Mouse (Mus musculus) embryonic facial prominence, embryonic 13.5 days (tissue): Measurements from ENCODE around the gene Rab29. TPM values are rescaled to one million over a fixed set of nuclear protein-coding genes. Genes with fewer than 3 reads are reported as not detected.

Experiments used
- ATAC-seq: fragments of 200-750 bp; cut with Nextera tagmentation; 2 replicates; pipeline ENCODE4 v1.8.0; 2017; ENCODE audit warnings: low read depth; ENCODE audit not compliant: insufficient number of reproducible peaks, insufficient read depth, low FRiP score, low TSS enrichment
- H3K27ac ChIP-seq: fragments of 300-500 bp; sonication (generic); 2 replicates; pipeline ENCODE4 v1.5.1; 2015; ENCODE audit warnings: moderate library complexity, mild to moderate bottlenecking, inconsistent platforms
- H3K27me3 ChIP-seq: fragments of 300-500 bp; sonication (generic); 2 replicates; pipeline ENCODE4 v1.6.1; 2015; ENCODE audit warnings: mild to moderate bottlenecking, inconsistent platforms
- H3K36me3 ChIP-seq: fragments of 300-500 bp; sonication (generic); 2 replicates; pipeline ENCODE4 v1.6.1; 2015; ENCODE audit warnings: mild to moderate bottlenecking, inconsistent platforms
- H3K4me1 ChIP-seq: fragments of 300-500 bp; sonication (generic); 2 replicates; pipeline ENCODE4 v1.6.1; 2015; ENCODE audit warnings: inconsistent platforms
- H3K4me2 ChIP-seq: fragments of 300-500 bp; sonication (generic); 2 replicates; pipeline ENCODE4 v1.6.1; 2015; ENCODE audit warnings: moderate library complexity, mild to moderate bottlenecking, inconsistent platforms
- H3K4me3 ChIP-seq: fragments of 300-500 bp; sonication (generic); 2 replicates; pipeline ENCODE4 v1.5.1; 2015; ENCODE audit warnings: mild to moderate bottlenecking, inconsistent platforms
- H3K9ac ChIP-seq: fragments of 300-500 bp; sonication (generic); 2 replicates; pipeline ENCODE4 v1.6.1; 2015; ENCODE audit warnings: mild to moderate bottlenecking, inconsistent platforms
- H3K9me3 ChIP-seq: fragments of 300-500 bp; sonication (generic); 2 replicates; pipeline ENCODE4 v1.6.1; 2016; ENCODE audit warnings: inconsistent platforms
- WGBS: fragments of 180-500 bp; shearing (Covaris S2); methylation state at CpG from one replicate; pipeline ENCODE4 v1.1.7; 2015; ENCODE audit warnings: mixed read lengths; 5-methylcytosine and 5-hydroxymethylcytosine counted together
- polyA plus RNA-seq: library from polyadenylated mRNA; unstranded; fragments of >200 nt; fragmentation: Nextera tagmentation; extraction: Ambion mirVana; gene quantifications from 2 replicates; pipeline ENCODE4 v1.2.1, GENCODE M21; 2015

Gene Rab29
- polyA plus RNA-seq, 1 experiment from 2014 or later = 28.6 TPM

GRCm38 (mm10) chr1:131866304-131866999 is 572 bp upstream of the Rab29 start:
- H3K9ac ChIP-seq = no peak overlapping the region
- H3K36me3 ChIP-seq = no peaks in the 10 kb centered on the region
- H3K4me2 ChIP-seq = 0 out of 2 replicates have a peak overlapping the region, but pooled peaks have one; percentile 5
- peak overlapping the region; percentile 65; the same call in 1 of the 2 replicates for H3K4me3 ChIP-seq
- no peak overlapping the region for H3K27ac ChIP-seq
- WGBS = 73% methylated on average over 6 of the region's 6 CpGs
- ATAC-seq = no peak
- no peaks in the 10 kb centered on the region for H3K9me3 ChIP-seq
- H3K4me1 ChIP-seq = peaks cover 6% of the 10 kb centered on the region; the same call in 1 of the 2 replicates
- no peaks in the 10 kb centered on the region for H3K27me3 ChIP-seq

GRCm38 (mm10) chr1:131867946-131868290 is 894 bp downstream of the Rab29 start:
- no peaks in the 10 kb centered on the region for H3K27me3 ChIP-seq
- peak overlapping the region; percentile 76 for H3K9ac ChIP-seq
- 0 out of 2 replicates have a peak, but pooled peaks cover 6% of the 10 kb centered on the region for H3K36me3 ChIP-seq
- H3K4me1 ChIP-seq = peaks cover 6% of the 10 kb centered on the region; the same call in 1 of the 2 replicates
- peak overlapping the region; percentile 65 for H3K4me3 ChIP-seq
- ATAC-seq = peak; percentile 2; the same call in 1 of the 2 replicates
- no peaks in the 10 kb centered on the region for H3K9me3 ChIP-seq
- H3K4me2 ChIP-seq = peak overlapping the region; percentile 88
- 20% methylated on average over 10 of the region's 10 CpGs for WGBS
- no peak overlapping the region for H3K27ac ChIP-seq

- no peak overlapping the region for H3K9ac ChIP-seq
- peaks cover 6% of the 10 kb centered on the region; the same call in 1 of the 2 replicates for H3K4me1 ChIP-seq
- no peak for ATAC-seq
- no peak overlapping the region for H3K4me2 ChIP-seq
- H3K36me3 ChIP-seq = 0 out of 2 replicates have a peak, but pooled peaks cover 8% of the 10 kb centered on the region
- no peak overlapping the region for H3K4me3 ChIP-seq
- H3K9me3 ChIP-seq = no peaks in the 10 kb centered on the region
- H3K27ac ChIP-seq = no peak overlapping the region
- WGBS = 76% methylated on average over 2 of the region's 2 CpGs
- H3K27me3 ChIP-seq = no peaks in the 10 kb centered on the region
Measured at GRCm38 (mm10) chr1:131869561-131869960, 2.5 kb downstream of the Rab29 start.

GRCm38 (mm10) chr1:131872856-131873255 is 5.8 kb downstream of the Rab29 start:
- 63% methylated on average over 1 of the region's 1 CpGs for WGBS
- Histone ChIP-seq H3K27ac (no peak overlapping the region), H3K27me3 (no peaks in the 10 kb centered on the region), H3K36me3 (0 out of 2 replicates have a peak, but pooled peaks cover 8% of the 10 kb centered on the region), H3K4me3 (no peak overlapping the region), H3K4me1 (peaks cover 3% of the 10 kb centered on the region; the same call in 1 of the 2 replicates), H3K4me2 (no peak overlapping the region), H3K9ac (no peak overlapping the region), H3K9me3 (no peaks in the 10 kb centered on the region)
- ATAC-seq = no peak

- Histone ChIP-seq H3K9ac (no peak overlapping the region), H3K9me3 (no peaks in the 10 kb centered on the region), H3K27ac (no peak overlapping the region), H3K27me3 (no peaks in the 10 kb centered on the region), H3K36me3 (no peaks in the 10 kb centered on the region), H3K4me1 (no peaks in the 10 kb centered on the region), H3K4me2 (no peak overlapping the region), H3K4me3 (no peak overlapping the region)
- WGBS = 64% methylated on average over 2 of the region's 2 CpGs
- no peak for ATAC-seq
Measured at GRCm38 (mm10) chr1:131879816-131880215, 12.8 kb downstream of the Rab29 start.

GRCm38 (mm10) chr1:131882787-131883186 is 15.8 kb downstream of the Rab29 start:
- H3K4me2 ChIP-seq = no peak overlapping the region
- ATAC-seq = no peak
- H3K27me3 ChIP-seq = no peaks in the 10 kb centered on the region
- H3K9me3 ChIP-seq = no peaks in the 10 kb centered on the region
- no peak overlapping the region for H3K9ac ChIP-seq
- no peaks in the 10 kb centered on the region for H3K36me3 ChIP-seq
- no peaks in the 10 kb centered on the region for H3K4me1 ChIP-seq
- H3K27ac ChIP-seq = no peak overlapping the region
- WGBS = 59% methylated on average over 2 of the region's 2 CpGs
- no peak overlapping the region for H3K4me3 ChIP-seq

GRCm38 (mm10) chr1:131886173-131886572 is 19.1 kb downstream of the Rab29 start:
- ATAC-seq = no peak

GRCm38 (mm10) chr1:131886641-131887040 is 19.6 kb downstream of the Rab29 start:
- no peaks in the 10 kb centered on the region for H3K9me3 ChIP-seq
- no peak overlapping the region for H3K27ac ChIP-seq
- H3K4me3 ChIP-seq = no peak overlapping the region
- no peaks in the 10 kb centered on the region for H3K36me3 ChIP-seq
- ATAC-seq = no peak
- no peaks in the 10 kb centered on the region for H3K27me3 ChIP-seq
- no peak overlapping the region for H3K4me2 ChIP-seq
- WGBS = 63% methylated on average over 3 of the region's 3 CpGs
- H3K4me1 ChIP-seq = no peaks in the 10 kb centered on the region
- no peak overlapping the region for H3K9ac ChIP-seq

More at GRCm38 (mm10) chr1:131886173-131886572, 19.1 kb downstream of the Rab29 start:
- H3K4me2 ChIP-seq = no peak overlapping the region
- 67% methylated on average over 2 of the region's 2 CpGs for WGBS
- no peaks in the 10 kb centered on the region for H3K36me3 ChIP-seq
- no peak overlapping the region for H3K4me3 ChIP-seq
- H3K9me3 ChIP-seq = no peaks in the 10 kb centered on the region
- no peaks in the 10 kb centered on the region for H3K27me3 ChIP-seq
- H3K4me1 ChIP-seq = no peaks in the 10 kb centered on the region
- H3K9ac ChIP-seq = no peak overlapping the region
- H3K27ac ChIP-seq = no peak overlapping the region

- Histone ChIP-seq H3K27ac (no peak overlapping the region), H3K9me3 (no peaks in the 10 kb centered on the region), H3K4me1 (no peaks in the 10 kb centered on the region), H3K36me3 (no peaks in the 10 kb centered on the region), H3K4me2 (no peak overlapping the region), H3K27me3 (no peaks in the 10 kb centered on the region), H3K4me3 (no peak overlapping the region), H3K9ac (no peak overlapping the region)
- WGBS = 76% methylated on average over 6 of the region's 6 CpGs
- no peak for ATAC-seq
Measured at GRCm38 (mm10) chr1:131890043-131890658, 23.1 kb downstream of the Rab29 start.

- ATAC-seq = no peak
- no peak overlapping the region for H3K27ac ChIP-seq
- WGBS = 49% methylated on average over 4 of the region's 4 CpGs
- no peaks in the 10 kb centered on the region for H3K9me3 ChIP-seq
- no peak overlapping the region for H3K4me3 ChIP-seq
- H3K4me2 ChIP-seq = no peak overlapping the region
- no peaks in the 10 kb centered on the region for H3K27me3 ChIP-seq
- H3K9ac ChIP-seq = no peak overlapping the region
- no peaks in the 10 kb centered on the region for H3K36me3 ChIP-seq
- no peaks in the 10 kb centered on the region for H3K4me1 ChIP-seq
Measured at GRCm38 (mm10) chr1:131891436-131891835, 24.4 kb downstream of the Rab29 start.

- H3K27ac ChIP-seq = no peak overlapping the region
- no peaks in the 10 kb centered on the region for H3K9me3 ChIP-seq
- ATAC-seq = no peak
- peaks cover 17% of the 10 kb centered on the region for H3K27me3 ChIP-seq
- H3K4me3 ChIP-seq = no peak overlapping the region
- no peak overlapping the region for H3K4me2 ChIP-seq
- no peak overlapping the region for H3K9ac ChIP-seq
- H3K4me1 ChIP-seq = no peaks in the 10 kb centered on the region
- H3K36me3 ChIP-seq = no peaks in the 10 kb centered on the region
- WGBS = 81% methylated on average over 4 of the region's 4 CpGs
Measured at GRCm38 (mm10) chr1:131902679-131903078, 35.7 kb downstream of the Rab29 start.

GRCm38 (mm10) chr1:131903251-131903650 is 36.2 kb downstream of the Rab29 start:
- WGBS = 87% methylated on average over 7 of the region's 7 CpGs
- ATAC-seq = no peak
- no peak overlapping the region for H3K27ac ChIP-seq

More at GRCm38 (mm10) chr1:131903251-131903650, 36.2 kb downstream of the Rab29 start:
- no peak overlapping the region for H3K4me2 ChIP-seq
- no peaks in the 10 kb centered on the region for H3K9me3 ChIP-seq
- no peak overlapping the region for H3K4me3 ChIP-seq
- H3K27me3 ChIP-seq = peaks cover 21% of the 10 kb centered on the region
- no peaks in the 10 kb centered on the region for H3K4me1 ChIP-seq
- H3K9ac ChIP-seq = no peak overlapping the region
- no peaks in the 10 kb centered on the region for H3K36me3 ChIP-seq
